Mouse (Mus musculus) gastrocnemius, postnatal 36 days (tissue): ENCODE results near the gene Maf. TPM values are rescaled to one million over a fixed set of nuclear protein-coding genes. Genes with fewer than 3 reads are reported as not detected.

Experiments
- DNase-seq, 2 experiments: peaks; one replicate each; pipeline ENCODE4 v3.0.0; 2022
- intact Hi-C: fragments of 180-260 bp; cut with DNase I; formaldehyde crosslinking; loops from one replicate; pipeline ENCODE4 v1.15.1; 2025
- long read RNA-seq, 2 experiments: library from polyadenylated mRNA; stranded (forward); transcript quantifications; one replicate each; pipeline ENCODE4 v2.0.0; 2021
- total RNA-seq, 2 experiments: library from RNA; stranded (reverse); gene quantifications; 2 replicates each; pipeline ENCODE4 v1.2.3; 2021

Gene Maf
- 100 to 1,000 TPM; 107 to 124 TPM for total RNA-seq
- long read RNA-seq, experiment 1, full-length matches to known transcripts = 75 of 87 reads
- long read RNA-seq, experiment 1, partial matches to known transcripts = 0 of 87 reads
- long read RNA-seq, experiment 1, other reads (novel, unspliced or antisense) = 12 of 87 reads
- long read RNA-seq, experiment 2, full-length matches to known transcripts = 91 of 98 reads
- long read RNA-seq, experiment 2, partial matches to known transcripts = 0 of 98 reads
- long read RNA-seq, experiment 2, other reads (novel, unspliced or antisense) = 7 of 98 reads

GRCm38 (mm10) chr8:115707731-115708590 is at the start of gene Maf:
TSS of gene Maf (minus strand) at chr8:115707794.
- DNase-seq = peak; percentile 81 to 82
- intact Hi-C loops = loop anchor here (5.0 to 10.0 kb wide), 7 partner anchors 66 to 1256 kb away; no protein-coding TSS in a partner anchor

DNA sequence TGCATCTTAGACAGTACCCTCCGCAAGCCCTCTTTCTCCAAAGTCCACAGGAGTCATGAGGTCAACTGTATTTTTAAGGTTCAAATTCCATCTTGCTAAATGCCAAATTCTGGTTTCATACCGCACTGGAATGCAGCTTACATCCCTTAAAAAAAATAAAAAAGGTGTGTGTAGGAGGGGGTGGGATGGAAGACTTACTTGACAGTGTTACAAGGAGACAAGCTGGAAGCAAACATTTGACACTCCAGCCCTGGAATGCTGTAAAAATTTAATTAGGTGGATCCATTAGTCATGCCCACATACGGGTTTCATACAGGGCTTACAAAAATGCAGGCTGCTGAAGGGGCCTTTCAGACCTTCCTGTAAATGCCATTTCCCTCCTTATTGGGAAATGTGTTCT is 49.4 kb upstream of the Maf start:
- intact Hi-C loops = no loop called here
- no peak for DNase-seq

- DNase-seq = no peak
Measured at GRCm38 (mm10) chr8:115756027-115756426, 48.4 kb upstream of the Maf start.

GRCm38 (mm10) chr8:115754694-115755093 is 47.1 kb upstream of the Maf start:
- intact Hi-C loops = no loop called here

More at GRCm38 (mm10) chr8:115756027-115756426, 48.4 kb upstream of the Maf start:
- intact Hi-C loops = no loop called here

GRCm38 (mm10) chr8:115753801-115754200 is 46.2 kb upstream of the Maf start:
- intact Hi-C loops = no loop called here
- DNase-seq = no peak

More at GRCm38 (mm10) chr8:115754694-115755093, 47.1 kb upstream of the Maf start:
- DNase-seq = no peak

GRCm38 (mm10) chr8:115747426-115747825 is 39.8 kb upstream of the Maf start:
- intact Hi-C loops = no loop called here
- DNase-seq = no peak

DNA sequence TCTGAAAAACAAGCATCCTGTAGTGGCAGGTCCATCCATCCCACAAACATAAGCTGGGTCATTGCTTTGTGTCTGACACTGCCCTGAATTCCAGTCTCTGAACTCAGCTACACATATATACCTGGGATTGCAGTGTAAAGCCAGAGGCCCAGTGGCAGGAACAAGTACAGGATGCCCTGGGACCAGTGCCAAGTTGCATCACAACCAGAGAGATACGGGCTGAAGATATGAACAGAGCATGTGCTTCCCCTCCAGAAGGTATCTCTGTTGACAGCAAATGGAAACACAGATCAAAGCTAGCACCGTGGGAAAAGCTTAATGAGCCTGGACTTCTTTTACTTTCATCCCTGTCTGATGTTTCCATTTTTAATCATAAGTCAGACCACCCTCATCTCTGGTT is 38.1 kb upstream of the Maf start:
- intact Hi-C loops = no loop called here
- DNase-seq = no peak

DNA sequence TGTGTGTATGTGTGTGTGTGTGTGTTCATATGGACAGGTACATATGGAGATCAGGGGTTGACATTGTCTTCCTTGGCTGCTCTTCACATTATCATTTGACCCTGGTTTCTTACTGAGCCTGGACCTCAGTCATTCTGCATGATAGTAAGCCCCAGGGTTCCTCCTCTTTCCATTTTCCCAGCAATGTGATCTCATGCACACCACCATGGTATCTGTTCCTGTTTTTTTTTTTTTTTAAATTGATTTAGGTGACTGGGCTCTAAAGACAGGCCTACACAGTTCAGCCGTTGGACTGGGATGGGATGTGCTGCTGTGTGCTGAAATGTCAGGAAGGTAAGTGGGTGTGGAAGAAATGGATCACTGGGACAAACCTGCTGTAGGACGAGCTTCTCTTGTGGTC is 35.8 kb upstream of the Maf start:
- intact Hi-C loops = no loop called here
- DNase-seq = no peak

DNA sequence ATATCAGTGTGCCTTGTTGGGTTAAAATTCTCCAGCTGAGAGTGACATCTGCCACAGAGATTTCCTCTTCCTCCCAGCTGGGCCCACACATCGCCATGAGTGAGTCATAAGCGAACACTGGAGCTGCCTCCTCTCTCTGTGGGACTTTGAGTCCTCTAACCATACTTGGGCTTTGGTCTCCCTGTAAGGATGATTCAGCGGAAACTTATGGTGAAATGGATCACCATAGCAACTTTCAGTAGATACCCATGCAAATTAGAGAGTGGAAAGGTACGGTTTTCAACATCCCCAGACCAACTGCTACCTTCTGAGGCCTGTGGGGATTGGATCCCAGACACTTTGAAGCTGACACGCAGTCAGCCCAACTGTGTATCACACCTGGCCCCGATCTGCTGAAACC is 35.1 kb upstream of the Maf start:
- DNase-seq = no peak
- intact Hi-C loops = no loop called here

GRCm38 (mm10) chr8:115741964-115742363 is 34.4 kb upstream of the Maf start:
- intact Hi-C loops = no loop called here
- DNase-seq = no peak

- intact Hi-C loops = no loop called here
Measured at GRCm38 (mm10) chr8:115739756-115740155, 32.2 kb upstream of the Maf start.

DNA sequence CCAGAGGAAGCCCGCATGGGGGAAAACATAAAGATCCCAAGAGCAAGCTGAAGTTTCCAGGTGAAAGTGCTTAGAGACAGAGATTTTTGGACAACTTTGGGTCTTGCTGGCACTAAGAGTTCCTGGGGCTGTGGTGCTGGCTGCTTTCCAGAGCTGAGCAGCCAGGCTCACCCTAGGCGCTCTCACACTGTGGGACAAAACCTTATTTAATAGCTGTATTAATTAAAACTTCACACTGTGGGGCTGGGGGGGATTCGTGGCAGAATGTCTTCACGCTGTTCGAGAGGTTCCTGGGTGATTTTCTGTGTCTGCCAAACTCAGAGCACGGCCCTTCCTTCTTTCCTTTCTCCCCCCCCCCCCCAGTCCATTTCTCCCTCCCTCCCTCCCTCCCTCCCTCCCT is 24.8 kb upstream of the Maf start:
- intact Hi-C loops = no loop called here
- no peak for DNase-seq

More at GRCm38 (mm10) chr8:115739756-115740155, 32.2 kb upstream of the Maf start:
- DNase-seq = no peak

GRCm38 (mm10) chr8:115726807-115727206 is 19.2 kb upstream of the Maf start:
- no peak for DNase-seq
- intact Hi-C loops = no loop called here

DNA sequence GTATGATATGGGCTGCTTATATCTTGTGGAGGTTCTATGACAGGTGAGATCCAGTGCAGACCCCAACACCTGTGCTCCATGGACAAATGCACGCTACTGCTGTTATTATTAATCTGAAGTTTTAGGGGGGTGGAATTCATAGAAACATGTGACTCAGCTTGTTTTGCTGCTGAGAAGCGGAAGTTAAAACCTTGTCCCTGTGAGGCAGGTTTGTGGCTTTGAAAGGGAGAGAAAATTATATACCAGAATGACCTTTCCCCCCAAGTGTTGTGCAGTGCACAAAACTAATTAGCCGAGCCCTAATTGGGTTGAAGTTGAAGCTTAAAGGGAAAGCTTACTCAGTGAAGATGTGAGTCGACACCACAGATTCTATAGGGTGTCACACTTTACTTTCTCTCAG is 18.6 kb upstream of the Maf start:
- no peak for DNase-seq
- intact Hi-C loops = no loop called here

DNA sequence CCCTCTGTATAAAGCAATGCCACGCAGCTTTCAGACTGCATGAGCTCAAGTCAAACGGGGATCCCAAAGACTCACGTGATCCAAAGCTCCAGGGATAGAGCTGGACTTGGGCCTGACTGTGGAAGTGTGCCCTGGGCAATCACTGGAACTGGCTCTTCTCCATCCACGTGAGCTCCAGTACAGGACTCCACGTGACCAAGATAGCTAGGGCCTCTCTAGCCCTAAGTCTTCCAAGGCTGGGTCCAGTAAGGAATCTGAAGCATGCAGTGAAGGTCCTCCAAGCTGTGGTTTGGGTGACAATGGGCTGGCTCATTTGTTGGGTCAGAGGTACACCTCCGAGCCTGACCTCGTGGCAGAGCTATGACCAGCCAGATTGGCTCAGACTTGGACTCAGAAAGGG is 11.5 kb upstream of the Maf start:
- DNase-seq = no peak
- intact Hi-C loops = loop anchor here (5.0 to 10.0 kb wide), 4 partner anchors 564 to 957 kb away; no protein-coding TSS in a partner anchor

DNA sequence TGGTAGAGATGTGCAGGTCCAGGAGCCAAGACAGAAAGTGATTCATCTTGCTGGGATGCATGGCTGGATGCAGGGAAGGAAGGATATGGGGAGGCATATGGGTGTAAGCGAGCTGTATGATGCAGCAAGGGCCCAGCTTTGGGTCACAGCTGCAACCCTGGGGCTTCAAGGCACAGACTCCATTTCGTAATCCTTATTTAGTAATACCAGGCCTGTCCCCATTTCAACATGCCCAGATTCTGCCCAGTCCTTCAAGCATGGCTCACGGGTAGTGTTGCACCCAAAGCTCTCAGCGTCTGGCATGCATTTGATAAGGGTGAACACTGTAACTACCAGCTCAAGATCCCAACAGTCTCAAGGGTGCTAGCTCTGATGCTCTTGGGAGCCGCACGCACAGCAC is 11.0 kb upstream of the Maf start:
- intact Hi-C loops = loop anchor here (5.0 to 10.0 kb wide), 4 partner anchors 564 to 956 kb away; no protein-coding TSS in a partner anchor
- no peak for DNase-seq

GRCm38 (mm10) chr8:115715262-115715661 is 7.7 kb upstream of the Maf start:
- DNase-seq = no peak
- intact Hi-C loops = loop anchor here (5.0 to 10.0 kb wide), 4 partner anchors 560 to 953 kb away; no protein-coding TSS in a partner anchor

GRCm38 (mm10) chr8:115711106-115711505 is 3.5 kb upstream of the Maf start:
- DNase-seq = no peak
- intact Hi-C loops = loop anchor here (5.0 to 10.0 kb wide), 4 partner anchors 556 to 1169 kb away; no protein-coding TSS in a partner anchor

DNA sequence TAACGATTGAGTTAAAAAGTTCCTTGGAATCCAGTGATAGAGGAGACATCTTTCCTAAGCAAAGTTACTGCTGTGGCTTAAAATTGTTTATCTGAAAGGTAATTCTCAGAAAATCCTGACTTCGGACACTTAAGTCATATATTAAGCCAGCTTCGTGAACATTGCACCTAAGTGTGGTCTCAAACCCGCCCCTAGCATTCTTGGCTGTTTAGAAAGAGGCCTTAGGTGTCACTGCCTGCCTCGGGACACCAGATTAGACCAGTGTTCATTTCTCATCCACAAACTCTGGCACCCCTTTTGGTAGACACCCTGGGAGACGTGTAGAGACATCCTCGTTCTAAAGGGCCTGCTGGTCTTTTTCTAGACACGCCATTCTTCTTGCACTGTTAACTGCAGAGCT is 2.3 kb upstream of the Maf start:
- DNase-seq = no peak
- intact Hi-C loops = loop anchor here (5.0 to 10.0 kb wide), 11 partner anchors 68 to 1258 kb away; no protein-coding TSS in a partner anchor

DNA sequence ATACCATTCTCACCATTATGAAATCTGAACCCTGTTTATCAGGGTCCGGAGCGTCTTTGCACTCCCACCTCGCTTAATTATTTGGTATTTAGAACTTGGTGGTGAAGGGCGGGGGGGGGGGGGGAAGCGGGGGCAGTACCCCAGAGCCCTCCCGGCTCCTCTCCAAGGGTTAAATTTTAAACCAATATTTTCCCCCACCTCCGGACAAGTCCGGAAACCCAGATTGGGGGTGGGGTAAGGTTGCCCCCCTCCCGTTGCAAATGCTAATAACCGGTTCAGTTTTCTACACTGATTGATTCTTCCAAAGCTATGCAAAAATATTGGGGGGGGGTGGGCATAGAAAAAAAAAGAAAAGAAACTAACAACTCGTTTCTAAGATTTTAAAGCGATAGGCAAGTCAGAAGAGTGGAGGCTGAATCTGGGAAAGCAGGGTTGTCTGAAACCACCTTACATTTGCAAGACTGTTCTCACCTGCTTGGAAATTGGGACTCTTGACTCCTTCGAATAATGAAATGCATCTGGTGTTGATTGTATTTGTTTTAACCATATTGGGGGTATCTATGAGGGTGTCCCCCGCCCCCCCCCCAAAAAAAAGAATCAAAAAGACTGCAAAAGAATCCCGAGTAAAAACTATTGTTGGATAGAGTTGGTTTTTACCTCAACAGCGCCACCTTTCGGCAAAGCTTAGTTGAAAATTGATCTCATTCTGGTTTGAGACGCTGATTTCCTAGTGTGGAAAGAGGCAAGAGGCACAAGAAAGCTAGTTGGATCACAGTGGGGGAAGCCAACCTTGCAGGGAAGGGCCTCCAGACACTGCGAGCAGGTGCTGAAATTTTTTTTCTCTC is 1.6 kb upstream of the Maf start:
- intact Hi-C loops = loop anchor here (5.0 to 10.0 kb wide), 7 partner anchors 67 to 1257 kb away; no protein-coding TSS in a partner anchor
- DNase-seq = peak in 1 of 2 experiments; percentile 70
